Mouse (Mus musculus): ENCODE results near the gene Pdxdc1. TPM values are rescaled to one million over a fixed set of nuclear protein-coding genes. Genes with fewer than 3 reads are reported as not detected.
"Not testable (repeated sequence)": the region's sequence is repeated elsewhere in the genome, so short reads cannot be mapped to it uniquely, and the experiment has no call there.

Pdxdc1 gene
- polyA plus RNA-seq, 1 experiment: 281 TPM

- DNase-seq (ENCODE audit: low read depth, low spot score): no peak
Observed at GRCm38 (mm10) chr16:13892850-13893249, 10.1 kb downstream of the Pdxdc1 start.

DNA sequence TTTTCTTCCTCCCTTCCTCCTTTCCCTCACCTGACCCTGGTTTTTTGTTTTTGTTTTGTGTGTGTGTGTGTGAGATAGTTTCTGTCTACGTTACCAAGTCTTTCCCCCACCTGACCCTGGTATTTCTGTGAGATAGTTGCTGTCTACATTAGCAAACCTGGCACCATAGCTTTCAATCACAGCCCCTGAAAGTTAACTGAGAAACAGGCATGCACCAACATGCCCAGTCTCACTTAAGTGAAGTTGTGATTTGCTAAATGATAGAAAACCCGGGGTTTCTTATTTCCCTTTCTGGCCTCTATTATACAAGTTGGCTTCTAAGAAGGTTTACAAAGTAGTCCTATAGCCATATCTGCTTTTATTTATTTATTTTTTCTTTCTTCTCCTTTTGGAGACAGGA lies 12.5 kb downstream of the Pdxdc1 start:
- DNase-seq (ENCODE audit: low read depth, low spot score): no peak
- 83% methylated on average over 2 of the region's 2 CpGs for WGBS

- 8% methylated on average over 3 of the region's 3 CpGs for WGBS
- DNase-seq (ENCODE audit: low read depth, low spot score): peak; percentile 81
Observed at GRCm38 (mm10) chr16:13883094-13883774, 19.7 kb downstream of the Pdxdc1 start.

DNA sequence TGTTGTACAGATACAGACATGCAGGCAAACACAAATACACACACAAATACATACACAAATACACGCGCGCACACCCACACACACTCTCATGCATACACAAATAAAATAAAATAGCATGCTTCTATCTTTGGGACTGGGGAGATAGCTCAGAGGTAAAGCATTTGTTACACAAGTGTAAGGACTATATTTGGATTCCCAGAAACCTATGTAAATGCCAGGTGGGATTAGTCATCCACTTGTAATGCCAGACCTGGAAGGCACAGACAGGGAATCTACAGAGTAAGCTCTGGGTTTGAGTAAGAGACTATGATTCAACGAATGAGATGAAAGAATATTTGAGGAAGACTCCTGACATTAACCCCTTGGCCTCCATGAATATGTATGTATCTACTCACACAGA lies 27.4 kb downstream of the Pdxdc1 start:
- DNase-seq (ENCODE audit: low read depth, low spot score): no peak
- 76% methylated on average over 4 of the region's 4 CpGs for WGBS

DNA sequence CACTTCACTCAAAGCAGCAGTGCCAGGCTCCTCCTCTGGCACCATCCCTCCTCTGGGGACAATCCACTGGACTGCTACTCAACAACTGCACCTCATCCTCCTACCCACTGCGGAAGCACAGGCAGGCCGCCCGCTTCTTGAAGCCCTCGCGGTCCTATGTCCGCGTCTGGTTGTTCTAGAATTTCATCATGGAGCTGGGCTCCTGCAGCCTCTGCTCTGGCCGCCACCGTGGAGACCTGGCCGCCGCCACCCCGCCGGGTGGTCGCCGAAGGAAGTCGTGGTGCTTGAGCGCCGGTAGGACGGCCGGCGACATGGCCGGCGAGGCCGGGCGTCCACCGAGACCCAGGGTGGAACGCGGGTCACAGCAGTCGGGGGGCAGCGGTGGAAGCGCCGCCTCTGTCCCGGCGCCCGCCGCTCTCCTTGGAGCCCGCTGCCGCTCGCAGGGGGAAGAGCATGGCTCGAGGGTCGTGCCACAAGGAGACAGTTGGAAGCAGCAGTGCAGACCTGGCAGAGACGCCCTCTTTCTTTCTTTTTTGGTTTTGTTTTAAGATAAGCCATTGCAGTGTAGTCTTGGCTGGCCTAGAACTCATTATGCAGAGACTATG lies 34.9 kb downstream of the Pdxdc1 start:
- DNase-seq (ENCODE audit: low read depth, low spot score): no peak
- WGBS: 75% methylated on average over 42 of the region's 42 CpGs

GRCm38 (mm10) chr16:13867406-13867805 lies 35.5 kb downstream of the Pdxdc1 start:
- DNase-seq (ENCODE audit: low read depth, low spot score): not testable (repeated sequence)
- 66% methylated on average over 5 of the region's 5 CpGs for WGBS

GRCm38 (mm10) chr16:13866616-13867015 lies 36.3 kb downstream of the Pdxdc1 start:
- DNase-seq (ENCODE audit: low read depth, low spot score): no peak
- 37% methylated on average over 5 of the region's 5 CpGs for WGBS

DNA sequence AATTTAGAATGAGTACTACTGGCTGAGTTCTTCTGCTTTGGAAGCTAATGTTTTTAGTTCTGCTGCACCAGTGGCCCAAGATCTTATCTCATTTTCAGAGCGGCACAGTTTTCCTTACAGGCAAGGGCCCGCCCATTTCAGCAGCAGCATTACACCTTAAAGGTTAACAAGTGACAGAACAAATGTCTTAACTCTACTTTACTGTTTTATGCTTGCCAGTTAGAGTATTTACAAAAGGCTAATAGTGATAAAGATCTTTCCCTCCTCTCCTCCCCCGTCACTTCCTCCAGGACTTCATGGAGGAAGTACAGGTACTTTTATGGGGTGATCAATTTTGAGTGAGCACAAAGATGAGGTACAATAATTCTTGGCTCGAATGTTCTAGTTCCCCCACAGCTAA lies 36.9 kb downstream of the Pdxdc1 start:
- 19% methylated on average over 4 of the region's 4 CpGs for WGBS

DNA sequence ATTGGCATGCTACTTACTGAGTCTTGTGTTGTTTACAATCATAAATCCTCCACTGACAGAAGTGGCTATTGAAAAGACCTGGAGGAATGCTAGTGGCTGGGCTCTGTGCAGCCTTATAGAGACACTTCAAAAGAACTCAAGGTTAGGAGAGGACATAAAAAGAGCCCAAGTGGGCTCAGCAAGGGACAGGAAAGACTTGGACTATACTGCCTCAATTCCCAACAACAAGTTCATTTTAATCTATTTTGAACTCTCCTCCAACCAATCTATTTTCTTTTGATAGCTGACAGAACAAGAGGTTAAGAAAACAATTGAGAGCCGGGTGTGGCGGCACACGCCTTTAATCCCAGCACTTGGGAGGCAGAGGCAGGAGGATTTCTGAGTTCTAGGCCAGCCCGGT lies 49.0 kb downstream of the Pdxdc1 start:
- no peak for DNase-seq (ENCODE audit: low read depth, low spot score)
- 94% methylated on average over 4 of the region's 4 CpGs for WGBS

More for the DNA sequence above, 36.9 kb downstream of the Pdxdc1 start:
- DNase-seq (ENCODE audit: low read depth, low spot score): peak; percentile 78

GRCm38 (mm10) chr16:13851446-13851845 lies 51.5 kb downstream of the Pdxdc1 start:
- no peak for DNase-seq (ENCODE audit: low read depth, low spot score)
- 72% methylated on average over 4 of the region's 4 CpGs for WGBS

DNA sequence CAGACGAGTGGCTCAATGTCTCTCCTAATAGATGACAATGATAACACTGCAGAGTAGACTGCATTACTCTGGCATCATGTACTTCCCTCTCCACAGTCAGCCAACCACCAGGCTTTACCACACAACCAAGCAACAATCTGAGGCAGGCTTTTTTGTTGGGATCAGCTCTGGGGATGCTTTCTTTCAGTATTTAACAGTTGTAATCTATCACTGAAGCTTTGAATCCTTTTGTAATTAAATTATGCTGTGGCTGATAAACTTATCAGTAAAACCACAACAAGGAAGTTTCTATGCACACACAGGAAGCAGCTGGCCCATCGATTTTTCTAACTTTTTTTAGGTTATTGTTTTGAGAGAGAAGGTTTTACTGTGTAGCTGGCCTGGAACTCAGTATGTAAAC lies 54.6 kb downstream of the Pdxdc1 start:
- 43% methylated on average over 2 of the region's 2 CpGs for WGBS
- no peak for DNase-seq (ENCODE audit: low read depth, low spot score)

DNA sequence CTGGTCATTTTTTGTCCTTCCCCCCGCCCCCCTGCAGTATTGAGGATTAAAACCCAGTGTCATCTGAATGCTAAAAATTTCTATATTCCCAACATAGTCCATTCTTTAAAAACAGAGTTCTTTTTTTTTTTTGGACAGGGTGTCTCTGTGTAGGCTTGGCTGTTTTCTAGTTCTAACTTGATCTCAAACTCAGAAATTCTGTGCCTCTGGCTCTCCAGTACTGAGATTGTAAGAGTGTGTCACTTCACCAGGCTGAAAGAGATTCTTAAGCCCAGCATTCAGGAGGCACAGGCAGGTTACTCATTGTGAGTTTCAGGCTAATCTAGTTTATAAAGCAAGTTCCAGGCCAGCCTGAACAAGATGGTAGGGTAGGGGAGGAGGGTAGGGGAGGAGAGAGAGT lies 56.3 kb downstream of the Pdxdc1 start:
- WGBS: 97% methylated on average over 1 of the region's 1 CpGs
- no peak for DNase-seq (ENCODE audit: low read depth, low spot score)

DNA sequence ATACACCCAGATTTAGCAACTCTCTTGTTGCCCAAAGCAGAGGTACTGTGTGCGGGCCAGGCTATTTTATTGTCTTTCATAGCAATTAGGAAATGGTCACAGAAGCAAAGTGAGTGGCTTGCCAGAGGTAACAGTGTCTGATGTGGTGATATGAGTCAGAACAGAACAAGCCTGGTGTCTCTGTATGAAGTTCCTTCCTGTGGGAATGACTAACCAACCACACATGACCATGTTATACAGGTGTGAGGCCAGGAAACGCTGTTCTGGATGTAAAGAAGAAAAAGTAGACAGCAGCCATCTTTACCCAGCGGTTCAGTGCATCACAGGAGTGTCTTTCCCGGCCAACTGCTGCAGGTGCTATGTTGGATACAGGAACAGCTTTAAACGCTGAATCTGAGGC lies 57.9 kb downstream of the Pdxdc1 start:
- DNase-seq (ENCODE audit: low read depth, low spot score): no peak
- WGBS: 90% methylated on average over 5 of the region's 5 CpGs

- WGBS: 89% methylated on average over 3 of the region's 3 CpGs
- no peak for DNase-seq (ENCODE audit: low read depth, low spot score)
Observed at GRCm38 (mm10) chr16:13840956-13841355, 62.0 kb downstream of the Pdxdc1 start.

- 89% methylated on average over 7 of the region's 7 CpGs for WGBS
- DNase-seq (ENCODE audit: low read depth, low spot score): no peak
Observed at GRCm38 (mm10) chr16:13840056-13840455, 62.9 kb downstream of the Pdxdc1 start.

- WGBS: 82% methylated on average over 5 of the region's 5 CpGs
- DNase-seq (ENCODE audit: low read depth, low spot score): no peak
Observed at GRCm38 (mm10) chr16:13834382-13834781, 68.5 kb downstream of the Pdxdc1 start.

DNA sequence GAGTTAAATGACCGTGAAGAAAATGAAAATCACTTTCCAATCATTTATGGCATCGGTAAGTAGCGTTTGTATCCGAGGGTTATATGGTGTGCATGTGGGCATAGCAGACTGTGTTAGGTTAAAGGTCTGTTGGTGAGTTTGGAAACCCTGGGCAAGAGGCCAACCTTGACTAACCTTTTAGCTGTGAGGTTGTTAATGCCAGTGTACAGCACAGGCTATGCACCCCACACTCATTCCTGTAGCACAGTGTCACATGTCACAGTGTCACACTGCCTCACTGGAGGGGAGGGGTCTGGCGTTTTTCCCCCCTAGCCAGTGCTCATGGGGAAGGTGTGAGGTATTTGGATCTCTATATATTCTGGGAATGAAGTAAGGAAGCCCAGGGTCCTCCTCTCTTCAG lies 71.3 kb downstream of the Pdxdc1 start:
- WGBS: 45% methylated on average over 5 of the region's 5 CpGs
- no peak for DNase-seq (ENCODE audit: low read depth, low spot score)

GRCm38 (mm10) chr16:13830444-13830843 lies 72.5 kb downstream of the Pdxdc1 start:
- 92% methylated on average over 10 of the region's 10 CpGs for WGBS
- DNase-seq (ENCODE audit: low read depth, low spot score): no peak

DNA sequence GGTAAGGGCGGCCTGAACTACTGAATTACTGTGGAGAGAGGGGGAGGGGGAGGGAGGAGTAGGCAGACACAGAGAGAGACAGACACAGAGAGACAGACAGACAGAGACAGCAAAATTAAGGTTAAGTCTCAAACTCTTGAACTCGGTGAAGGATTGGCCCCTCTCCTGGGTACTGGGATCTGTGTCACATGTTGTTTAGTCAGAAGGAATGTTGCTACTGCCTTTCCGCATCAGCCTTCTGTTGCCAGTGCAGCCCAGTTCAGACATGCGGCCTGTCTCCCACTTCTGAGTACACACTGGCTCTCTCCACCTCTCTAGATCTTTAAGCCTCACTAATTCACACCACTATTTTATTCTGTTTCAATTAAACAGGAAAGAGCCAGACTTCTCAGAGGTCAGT lies 76.4 kb downstream of the Pdxdc1 start:
- 78% methylated on average over 4 of the region's 4 CpGs for WGBS
- no peak for DNase-seq (ENCODE audit: low read depth, low spot score)

DNA sequence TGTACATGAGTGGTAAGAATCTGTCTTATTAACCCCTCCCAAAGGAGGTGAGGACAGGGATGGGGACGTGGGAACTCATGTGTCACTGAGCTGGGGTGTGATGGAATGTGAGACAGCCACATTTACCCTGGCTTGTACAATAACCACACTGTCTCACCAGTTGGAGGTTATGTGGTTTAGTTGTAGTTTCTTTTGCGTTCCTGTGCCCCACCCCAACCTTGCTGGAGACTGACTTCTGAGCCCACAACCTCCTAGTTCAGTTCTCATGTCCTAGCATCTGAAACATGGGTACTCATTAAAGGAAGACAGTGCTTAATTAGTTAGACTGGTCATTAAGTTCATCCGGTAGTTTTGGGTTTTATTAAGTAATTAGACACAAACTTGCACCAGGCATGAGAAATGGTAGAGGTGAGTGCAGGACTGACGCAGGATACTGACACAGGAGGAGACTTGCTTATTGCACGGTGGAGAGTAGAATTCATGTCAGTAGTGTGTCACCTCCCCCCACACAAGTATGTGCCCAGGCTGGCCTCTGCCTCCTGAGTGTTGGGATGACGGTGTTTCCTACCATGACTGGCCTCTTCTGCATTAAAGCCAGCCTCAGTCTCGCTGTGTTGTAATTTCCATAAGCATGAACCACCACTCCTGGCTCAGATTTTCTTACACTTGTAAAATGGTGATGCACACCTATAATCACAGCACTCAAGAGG lies 77.0 kb downstream of the Pdxdc1 start:
- no peak for DNase-seq (ENCODE audit: low read depth, low spot score)
- WGBS: 65% methylated on average over 7 of the region's 7 CpGs

GRCm38 (mm10) chr16:13820771-13821170 lies 82.2 kb downstream of the Pdxdc1 start:
- no peak for DNase-seq (ENCODE audit: low read depth, low spot score)
- WGBS: 98% methylated on average over 5 of the region's 5 CpGs

All from large intestine, adult 2 months (tissue).